Mouse (Mus musculus) neural tube, embryonic 13.5 days (tissue): ENCODE measurements at regions not wholly inside any gene's neighbourhood (a gene's known extent, or its start where the extent isn't known, plus 50 kb on each side); places are given as distances from the start of the nearest gene placed in this dataset.
A peak's percentile ranks its signal among the peaks of the same experiment; 100 is the strongest.

Experiments used
- ATAC-seq: fragments of 200-750 bp; cut with Nextera tagmentation; 2 replicates; pipeline ENCODE4 v1.8.0; 2017; ENCODE audit warnings: low read depth, mild to moderate bottlenecking, moderate TSS enrichment, moderate library complexity
- H3K27ac ChIP-seq: fragments of 300-500 bp; sonication (generic); replicated peaks from 2 replicates; pipeline ENCODE4 v1.5.1; 2015; ENCODE audit warnings: moderate library complexity, mild to moderate bottlenecking, inconsistent platforms
- H3K27me3 ChIP-seq: fragments of 300-500 bp; sonication (generic); 2 replicates; pipeline ENCODE4 v1.6.1; 2015; ENCODE audit warnings: mild to moderate bottlenecking, inconsistent platforms
- H3K36me3 ChIP-seq: fragments of 300-500 bp; sonication (generic); 2 replicates; pipeline ENCODE4 v1.6.1; 2015; ENCODE audit warnings: mild to moderate bottlenecking, inconsistent platforms
- H3K4me1 ChIP-seq: fragments of 300-500 bp; sonication (generic); replicated peaks from 2 replicates; pipeline ENCODE4 v1.6.1; 2015; ENCODE audit warnings: inconsistent platforms
- H3K4me2 ChIP-seq: fragments of 300-500 bp; sonication (generic); 2 replicates; pipeline ENCODE4 v1.6.1; 2015; ENCODE audit warnings: inconsistent platforms, mild to moderate bottlenecking, moderate library complexity
- H3K4me3 ChIP-seq: fragments of 300-500 bp; sonication (generic); 2 replicates; pipeline ENCODE4 v1.5.1; 2015; ENCODE audit warnings: mild to moderate bottlenecking, inconsistent platforms
- H3K9ac ChIP-seq: fragments of 300-500 bp; sonication (generic); 2 replicates; pipeline ENCODE4 v1.6.1; 2015; ENCODE audit warnings: moderate library complexity, mild to moderate bottlenecking, inconsistent platforms
- H3K9me3 ChIP-seq: fragments of 300-500 bp; sonication (generic); 2 replicates; pipeline ENCODE4 v1.6.1; 2016; ENCODE audit warnings: inconsistent platforms
- WGBS: fragments of 180-500 bp; shearing (Covaris S2); methylation state at CpG from one replicate; pipeline ENCODE4 v1.1.7; 2015; 5-methylcytosine and 5-hydroxymethylcytosine counted together

DNA sequence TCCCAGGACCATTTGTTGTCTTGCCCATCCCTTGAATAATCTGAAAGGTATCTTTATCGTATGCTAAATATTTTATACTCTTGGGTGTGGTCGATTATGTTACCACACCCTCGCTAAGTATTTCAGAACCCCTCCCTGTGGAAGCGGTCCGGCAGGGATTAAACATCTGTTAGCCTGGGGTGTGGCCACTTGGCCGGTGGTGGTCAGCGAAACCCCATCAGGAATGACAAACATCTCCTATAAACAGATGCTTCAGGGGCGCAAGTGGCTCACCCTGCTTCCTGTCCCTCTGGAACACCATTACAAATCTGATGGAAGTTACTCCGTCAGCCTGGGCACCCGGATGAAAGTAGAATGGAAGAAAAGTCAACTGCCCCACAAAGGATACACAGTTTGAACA lies 119.8 kb upstream of the Dyrk2 start:
- Histone ChIP-seq H3K27me3 (no peaks in the 10 kb centered on the region), H3K4me1 (peaks cover 6% of the 10 kb centered on the region; the same call in 1 of the 2 replicates), H3K4me2 (no peak overlapping the region), H3K9me3 (no peaks in the 10 kb centered on the region), H3K27ac (no peak overlapping the region), H3K36me3 (no peaks in the 10 kb centered on the region), H3K9ac (no peak overlapping the region), H3K4me3 (no peak overlapping the region)
- ATAC-seq, result no peak
- WGBS, result 88% methylated on average over 10 of the region's 10 CpGs

GRCm38 (mm10) chr10:118988249-118988648 lies 118.2 kb upstream of the Dyrk2 start:
- Histone ChIP-seq H3K27ac (no peak overlapping the region), H3K36me3 (no peaks in the 10 kb centered on the region), H3K4me2 (no peak overlapping the region), H3K9ac (no peak overlapping the region), H3K4me1 (no peaks in the 10 kb centered on the region), H3K4me3 (no peak overlapping the region), H3K9me3 (no peaks in the 10 kb centered on the region), H3K27me3 (no peaks in the 10 kb centered on the region)
- 86% methylated on average over 6 of the region's 6 CpGs for WGBS
- ATAC-seq, result no peak

GRCm38 (mm10) chr10:118984580-118984979 lies 114.6 kb upstream of the Dyrk2 start:
- H3K4me3 ChIP-seq, result no peak overlapping the region
- H3K9ac ChIP-seq, result no peak overlapping the region
- no peaks in the 10 kb centered on the region for H3K9me3 ChIP-seq
- ATAC-seq, result no peak
- H3K27ac ChIP-seq, result no peak overlapping the region
- no peaks in the 10 kb centered on the region for H3K4me1 ChIP-seq
- no peaks in the 10 kb centered on the region; the same call in 1 of the 2 replicates for H3K27me3 ChIP-seq
- WGBS, result 89% methylated on average over 5 of the region's 5 CpGs
- no peak overlapping the region for H3K4me2 ChIP-seq
- no peaks in the 10 kb centered on the region for H3K36me3 ChIP-seq

DNA sequence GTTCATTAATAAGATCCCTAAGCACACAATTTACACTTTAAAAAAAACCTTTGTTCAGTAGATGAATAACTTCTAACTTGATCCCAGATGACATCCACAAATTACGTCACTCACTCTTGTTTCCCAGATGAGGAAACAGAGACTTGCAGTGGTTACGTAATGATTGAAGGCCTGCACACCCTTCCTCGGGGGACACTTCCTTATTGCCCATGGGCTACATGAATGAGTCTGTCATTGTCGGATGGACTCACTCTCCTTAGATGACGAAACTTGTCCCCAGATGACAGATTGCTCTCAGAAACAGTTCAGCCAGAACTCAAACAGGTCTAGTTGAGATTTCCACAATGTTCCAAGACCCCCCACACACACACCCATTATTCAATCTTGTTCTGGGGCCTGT lies 111.4 kb upstream of the Dyrk2 start:
- peaks cover 6% of the 10 kb centered on the region for H3K4me1 ChIP-seq
- H3K27me3 ChIP-seq, result peaks cover 11% of the 10 kb centered on the region
- no peaks in the 10 kb centered on the region for H3K36me3 ChIP-seq
- H3K4me2 ChIP-seq, result no peak overlapping the region
- no peak overlapping the region for H3K4me3 ChIP-seq
- WGBS, result 76% methylated on average over 5 of the region's 5 CpGs
- H3K9ac ChIP-seq, result no peak overlapping the region
- H3K27ac ChIP-seq, result no peak overlapping the region
- H3K9me3 ChIP-seq, result no peaks in the 10 kb centered on the region
- no peak for ATAC-seq

DNA sequence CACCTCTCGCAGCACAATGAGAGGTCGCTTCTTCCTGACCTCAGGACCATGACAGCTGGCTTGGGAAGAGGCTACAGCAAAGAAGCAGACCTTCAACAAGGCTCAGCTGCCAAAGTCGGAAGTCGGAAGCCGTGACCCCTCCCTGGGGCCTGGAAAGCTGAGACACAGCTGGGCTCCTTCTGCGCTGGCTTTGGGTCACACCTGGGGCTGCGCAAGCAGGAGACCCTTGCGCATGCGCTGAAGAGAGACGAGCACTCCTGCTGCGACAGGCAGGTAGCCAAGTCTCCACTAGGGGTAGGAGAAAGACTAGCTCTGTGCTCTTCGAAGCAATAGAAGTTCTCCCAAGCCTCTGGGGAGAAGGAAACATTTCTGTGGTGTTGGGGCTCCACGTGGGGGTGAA lies 109.3 kb upstream of the Dyrk2 start:
- no peak overlapping the region for H3K9ac ChIP-seq
- H3K4me1 ChIP-seq, result peaks cover 11% of the 10 kb centered on the region
- no peak overlapping the region for H3K4me2 ChIP-seq
- ATAC-seq, result no peak
- no peak overlapping the region for H3K27ac ChIP-seq
- no peak overlapping the region for H3K4me3 ChIP-seq
- H3K27me3 ChIP-seq, result peaks cover 11% of the 10 kb centered on the region
- no peaks in the 10 kb centered on the region for H3K9me3 ChIP-seq
- WGBS, result 54% methylated on average over 13 of the region's 13 CpGs
- no peaks in the 10 kb centered on the region for H3K36me3 ChIP-seq

DNA sequence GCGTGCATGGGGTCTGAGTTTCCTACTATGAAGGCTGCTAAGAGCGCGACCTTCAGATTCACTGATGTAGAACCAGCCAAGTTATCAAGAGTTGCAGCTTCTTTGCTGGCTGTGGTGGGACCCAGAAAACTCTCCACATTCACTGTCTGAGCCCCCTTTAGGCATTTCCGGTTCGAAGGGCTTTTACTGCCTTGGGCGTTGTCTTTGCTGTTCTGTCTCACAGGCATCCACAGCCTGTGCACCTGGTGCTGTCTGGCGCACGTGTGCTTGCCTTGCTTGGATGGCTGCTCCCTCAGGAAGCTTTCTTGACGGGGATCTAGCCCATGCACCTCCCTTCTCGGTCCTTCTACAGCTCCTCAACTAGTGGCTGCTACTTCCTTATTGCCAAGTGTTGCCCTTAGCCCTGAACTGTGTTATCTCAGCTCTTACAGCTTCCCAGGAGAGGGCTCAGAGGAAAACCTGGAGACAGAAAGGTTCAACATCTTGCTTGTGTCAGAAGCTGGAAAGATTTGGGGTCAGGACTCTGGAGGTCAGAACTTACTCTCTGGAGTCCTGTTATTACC lies 108.3 kb upstream of the Dyrk2 start:
- peaks cover 11% of the 10 kb centered on the region for H3K27me3 ChIP-seq
- no peaks in the 10 kb centered on the region for H3K9me3 ChIP-seq
- H3K4me1 ChIP-seq, result peaks cover 11% of the 10 kb centered on the region
- H3K36me3 ChIP-seq, result no peaks in the 10 kb centered on the region
- H3K9ac ChIP-seq, result no peak overlapping the region
- WGBS, result 78% methylated on average over 10 of the region's 10 CpGs
- no peak overlapping the region for H3K27ac ChIP-seq
- no peak for ATAC-seq
- no peak overlapping the region for H3K4me2 ChIP-seq
- no peak overlapping the region for H3K4me3 ChIP-seq

GRCm38 (mm10) chr10:118976447-118976846 lies 106.4 kb upstream of the Dyrk2 start:
- Histone ChIP-seq H3K9me3 (no peaks in the 10 kb centered on the region), H3K27me3 (peaks cover 11% of the 10 kb centered on the region), H3K4me1 (peaks cover 11% of the 10 kb centered on the region), H3K4me2 (no peak overlapping the region), H3K36me3 (no peaks in the 10 kb centered on the region), H3K4me3 (no peak overlapping the region), H3K9ac (no peak overlapping the region), H3K27ac (no peak overlapping the region; the same call in 1 of the 2 replicates)
- WGBS, result 72% methylated on average over 10 of the region's 10 CpGs
- ATAC-seq, result peak; percentile 23; the same call in 1 of the 2 replicates

- peaks cover 11% of the 10 kb centered on the region for H3K27me3 ChIP-seq
- no peak overlapping the region for H3K9ac ChIP-seq
- no peak overlapping the region for H3K27ac ChIP-seq
- H3K9me3 ChIP-seq, result no peaks in the 10 kb centered on the region
- no peak overlapping the region for H3K4me3 ChIP-seq
- H3K36me3 ChIP-seq, result no peaks in the 10 kb centered on the region
- ATAC-seq, result 0 out of 2 replicates have a peak, but pooled peaks have one; percentile 53
- WGBS, result 74% methylated on average over 2 of the region's 2 CpGs
- peaks cover 14% of the 10 kb centered on the region for H3K4me1 ChIP-seq
- no peak overlapping the region for H3K4me2 ChIP-seq
Observed at GRCm38 (mm10) chr10:118975772-118976171, 105.8 kb upstream of the Dyrk2 start.

DNA sequence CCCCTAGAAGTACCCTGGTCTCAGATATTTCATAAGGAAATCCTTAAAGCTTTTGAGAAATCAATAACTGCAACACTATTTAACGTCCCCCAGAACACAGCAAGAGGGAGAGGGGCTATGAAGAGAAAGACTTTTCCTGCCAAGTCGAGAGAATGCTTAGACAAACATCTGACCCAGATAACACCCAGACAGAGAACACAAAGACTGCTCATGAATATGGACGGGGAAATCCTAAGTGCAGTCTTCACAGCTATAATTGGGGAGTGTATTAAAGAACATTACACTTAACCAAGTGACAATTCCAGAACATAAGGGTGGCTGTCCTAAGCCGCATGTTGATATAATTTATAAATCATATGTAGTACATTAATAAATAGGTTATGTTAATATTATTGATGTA lies 103.3 kb upstream of the Dyrk2 start:
- H3K9ac ChIP-seq, result no peak overlapping the region
- peaks cover 11% of the 10 kb centered on the region for H3K27me3 ChIP-seq
- no peak overlapping the region for H3K27ac ChIP-seq
- H3K9me3 ChIP-seq, result no peaks in the 10 kb centered on the region
- H3K4me2 ChIP-seq, result no peak overlapping the region
- no peaks in the 10 kb centered on the region for H3K36me3 ChIP-seq
- no peak for ATAC-seq
- 52% methylated on average over 4 of the region's 4 CpGs for WGBS
- no peak overlapping the region for H3K4me3 ChIP-seq
- H3K4me1 ChIP-seq, result peaks cover 16% of the 10 kb centered on the region

DNA sequence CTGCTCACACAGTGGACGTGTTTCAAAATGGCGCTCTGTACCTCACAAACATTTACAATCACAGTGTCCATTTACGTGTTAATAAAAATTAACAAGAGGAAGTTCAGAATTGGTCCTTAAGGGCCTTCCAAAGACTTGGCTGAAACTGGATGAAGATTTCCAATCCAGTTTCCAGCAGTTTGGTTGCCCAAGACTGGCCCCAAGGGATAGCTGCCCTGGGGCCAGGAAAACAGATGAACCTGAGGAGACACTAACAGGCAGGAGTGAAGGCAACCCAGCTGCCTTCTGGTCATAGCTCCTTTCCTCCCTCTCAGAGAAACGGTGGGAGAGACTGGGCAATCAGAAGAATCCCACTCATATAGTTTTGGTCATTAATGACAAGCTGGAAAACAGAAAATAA lies 102.6 kb upstream of the Dyrk2 start:
- no peaks in the 10 kb centered on the region for H3K9me3 ChIP-seq
- no peak for ATAC-seq
- no peak overlapping the region for H3K27ac ChIP-seq
- peaks cover 16% of the 10 kb centered on the region for H3K4me1 ChIP-seq
- WGBS, result 91% methylated on average over 4 of the region's 4 CpGs
- no peaks in the 10 kb centered on the region for H3K36me3 ChIP-seq
- H3K4me2 ChIP-seq, result no peak overlapping the region
- H3K4me3 ChIP-seq, result no peak overlapping the region
- peaks cover 5% of the 10 kb centered on the region; the same call in 1 of the 2 replicates for H3K27me3 ChIP-seq
- no peak overlapping the region for H3K9ac ChIP-seq

GRCm38 (mm10) chr10:118970457-118971175 lies 100.6 kb upstream of the Dyrk2 start:
- H3K27ac ChIP-seq, result no peak overlapping the region

DNA sequence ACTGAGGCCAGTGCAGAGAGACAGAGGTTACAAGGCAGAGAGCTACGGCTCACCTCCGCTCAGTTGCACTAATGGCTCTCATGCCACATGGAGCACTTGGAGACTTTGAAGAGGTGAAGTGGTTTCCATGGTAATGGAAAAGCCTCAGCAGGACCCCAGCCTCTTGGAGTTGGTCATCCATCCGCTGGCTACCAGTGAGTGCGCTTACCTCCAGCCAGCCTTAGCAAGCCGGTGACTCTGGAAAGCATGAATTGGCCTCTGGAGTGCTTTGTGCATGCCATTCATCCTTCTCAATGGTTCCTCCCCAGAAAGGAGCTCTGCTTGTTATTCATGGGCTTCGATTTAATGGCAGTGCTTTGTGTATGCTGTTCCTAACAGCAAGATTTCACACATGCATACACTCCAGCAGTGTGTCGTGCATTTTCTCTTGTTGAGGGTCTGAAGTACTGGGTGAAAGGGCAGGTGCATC lies 91.7 kb upstream of the Dyrk2 start:
- Histone ChIP-seq H3K36me3 (no peaks in the 10 kb centered on the region), H3K4me3 (no peak overlapping the region), H3K9ac (no peak overlapping the region), H3K4me1 (peaks cover 35% of the 10 kb centered on the region), H3K9me3 (no peaks in the 10 kb centered on the region), H3K4me2 (no peak overlapping the region), H3K27ac (0 out of 2 replicates have a peak overlapping the region, but pooled peaks have one; percentile 6), H3K27me3 (peaks cover 13% of the 10 kb centered on the region; the same call in 1 of the 2 replicates)
- WGBS, result 11% methylated on average over 7 of the region's 7 CpGs
- ATAC-seq, result peak; percentile 89

More at GRCm38 (mm10) chr10:118970457-118971175, 100.6 kb upstream of the Dyrk2 start:
- Histone ChIP-seq H3K4me1 (peaks cover 5% of the 10 kb centered on the region), H3K9ac (no peak overlapping the region), H3K9me3 (no peaks in the 10 kb centered on the region), H3K27me3 (peaks cover 4% of the 10 kb centered on the region; the same call in 1 of the 2 replicates), H3K4me2 (no peak overlapping the region), H3K4me3 (no peak overlapping the region), H3K36me3 (no peaks in the 10 kb centered on the region)
- peak; percentile 40; the same call in 1 of the 2 replicates for ATAC-seq
- WGBS, result 68% methylated on average over 14 of the region's 14 CpGs
